Mouse (Mus musculus) olfactory bulb, adult 2 months (tissue): ENCODE results near the gene Stoml1. TPM values are rescaled to one million over a fixed set of nuclear protein-coding genes. Genes with fewer than 3 reads are reported as not detected.
"Not testable (repeated sequence)": the region's sequence is repeated elsewhere in the genome, so short reads cannot be mapped to it uniquely, and the experiment has no call there.

Experiments used
- H3K27ac ChIP-seq: fragments of 200-500 bp; 2 replicates; pipeline ENCODE4 v1.5.1; 2012; ENCODE audit warnings: low read depth, low read length; ENCODE audit not compliant: insufficient read depth
- H3K4me1 ChIP-seq: fragments of 200-500 bp; 2 replicates; pipeline ENCODE4 v1.6.1; 2012; ENCODE audit warnings: low read length; ENCODE audit not compliant: control insufficient read depth, insufficient read depth
- H3K4me3 ChIP-seq: fragments of 200-500 bp; 2 replicates; pipeline ENCODE4 v1.5.1; 2012; ENCODE audit warnings: mild to moderate bottlenecking, low read depth, low read length, moderate library complexity; ENCODE audit not compliant: insufficient read depth
- CTCF ChIP-seq: fragments of 200-500 bp; IDR thresholded peaks from 2 replicates; pipeline ENCODE4 v1.5.1; 2012; ENCODE audit warnings: low read depth, mild to moderate bottlenecking, low read length, moderate library complexity; ENCODE audit not compliant: insufficient read depth
- POLR2A ChIP-seq: fragments of 200-500 bp; IDR thresholded peaks from 2 replicates; pipeline ENCODE4 v1.6.1; 2012; ENCODE audit warnings: mild to moderate bottlenecking, low read depth, low read length, moderate library complexity; ENCODE audit not compliant: insufficient read depth
- WGBS: fragments of 180-500 bp; shearing (Covaris S2); methylation state at CpG from one replicate; pipeline ENCODE4 v1.1.7; 2018; 5-methylcytosine and 5-hydroxymethylcytosine counted together
- polyA plus RNA-seq: library from polyadenylated mRNA; stranded (reverse); fragments of >200 nt; gene quantifications from 2 replicates; pipeline ENCODE4 v1.2.4, GENCODE M21; 2012; ENCODE audit warnings: low replicate concordance; ENCODE audit not compliant: missing spikeins, insufficient read depth, insufficient read length

The Stoml1 gene
- polyA plus RNA-seq, 1 experiment: not detected

GRCm38 (mm10) chr9:58268384-58269313, 15.7 kb downstream of the Stoml1 start:
- 0 out of 2 replicates have a peak, but pooled peaks cover 2% of the 10 kb centered on the region for H3K4me1 ChIP-seq
- no peak overlapping the region for H3K4me3 ChIP-seq
- no peak for TF ChIP-seq POLR2A
- 0 out of 2 replicates have a peak, but pooled peaks have one; percentile 6 for TF ChIP-seq CTCF
- no peak overlapping the region for H3K27ac ChIP-seq
- 57% methylated on average over 12 of the region's 12 CpGs for WGBS

GRCm38 (mm10) chr9:58270081-58270480, 17.1 kb downstream of the Stoml1 start:
- no peak overlapping the region for H3K4me3 ChIP-seq
- TF ChIP-seq POLR2A: no peak
- TF ChIP-seq CTCF: no peak
- no peak overlapping the region for H3K27ac ChIP-seq
- peaks cover 13% of the 10 kb centered on the region for H3K4me1 ChIP-seq
- WGBS: 62% methylated on average over 3 of the region's 3 CpGs

- no peak overlapping the region for H3K4me3 ChIP-seq
- 91% methylated on average over 3 of the region's 3 CpGs for WGBS
Measured at GRCm38 (mm10) chr9:58271109-58271508, 18.1 kb downstream of the Stoml1 start.

GRCm38 (mm10) chr9:58271551-58271950, 18.6 kb downstream of the Stoml1 start:
- peaks cover 19% of the 10 kb centered on the region for H3K4me1 ChIP-seq
- 90% methylated on average over 9 of the region's 9 CpGs for WGBS
- not testable (repeated sequence) for H3K27ac ChIP-seq, H3K4me3 ChIP-seq

More at GRCm38 (mm10) chr9:58271109-58271508, 18.1 kb downstream of the Stoml1 start:
- H3K27ac ChIP-seq: no peak overlapping the region
- TF ChIP-seq POLR2A (no peak), CTCF (no peak)
- H3K4me1 ChIP-seq: peaks cover 19% of the 10 kb centered on the region

- no peak overlapping the region for H3K4me3 ChIP-seq
- H3K4me1 ChIP-seq: peaks cover 19% of the 10 kb centered on the region
- H3K27ac ChIP-seq: no peak overlapping the region
- 88% methylated on average over 2 of the region's 2 CpGs for WGBS
- TF ChIP-seq CTCF (no peak), POLR2A (no peak)
Measured at GRCm38 (mm10) chr9:58272068-58272541, 19.1 kb downstream of the Stoml1 start.

GRCm38 (mm10) chr9:58272855-58273254, 19.9 kb downstream of the Stoml1 start:
- Histone ChIP-seq H3K27ac (no peak overlapping the region), H3K4me3 (no peak overlapping the region), H3K4me1 (peaks cover 19% of the 10 kb centered on the region)
- no peak for TF ChIP-seq POLR2A
- TF ChIP-seq CTCF: no peak
- 78% methylated on average over 9 of the region's 9 CpGs for WGBS

GRCm38 (mm10) chr9:58274101-58274604, 21.2 kb downstream of the Stoml1 start:
- WGBS: 86% methylated on average over 7 of the region's 7 CpGs
- no peak overlapping the region for H3K4me3 ChIP-seq
- TF ChIP-seq POLR2A (no peak), CTCF (no peak)
- H3K27ac ChIP-seq: peak overlapping the region; percentile 31; the same call in 1 of the 2 replicates
- peaks cover 19% of the 10 kb centered on the region for H3K4me1 ChIP-seq

- Histone ChIP-seq H3K4me1 (peaks cover 19% of the 10 kb centered on the region), H3K27ac (peak overlapping the region; percentile 31; the same call in 1 of the 2 replicates), H3K4me3 (no peak overlapping the region)
- TF ChIP-seq CTCF: no peak
- TF ChIP-seq POLR2A: no peak
- 33% methylated on average over 3 of the region's 3 CpGs for WGBS
Measured at GRCm38 (mm10) chr9:58274626-58275025, 21.7 kb downstream of the Stoml1 start.

GRCm38 (mm10) chr9:58275115-58275774, 22.3 kb downstream of the Stoml1 start:
- Histone ChIP-seq H3K4me3 (no peak overlapping the region), H3K4me1 (peaks cover 19% of the 10 kb centered on the region), H3K27ac (peak overlapping the region; percentile 53)
- WGBS: 14% methylated on average over 8 of the region's 8 CpGs
- TF ChIP-seq CTCF (no peak), POLR2A (no peak)
